Mouse (Mus musculus) megakaryocyte, embryonic 14.5 days (primary cell): ENCODE data around the gene Iqsec2.

Experiments
- FLI1 ChIP-seq: IDR thresholded peaks from 2 replicates; pipeline ENCODE4 v1.6.1; 2012; ENCODE audit warnings: low read length, inconsistent platforms, mixed read lengths
- GATA1 ChIP-seq: IDR thresholded peaks from 3 replicates; pipeline ENCODE4 v1.6.1; 2012; ENCODE audit warnings: mixed read lengths, low read length, inconsistent platforms, borderline replicate concordance

DNA sequence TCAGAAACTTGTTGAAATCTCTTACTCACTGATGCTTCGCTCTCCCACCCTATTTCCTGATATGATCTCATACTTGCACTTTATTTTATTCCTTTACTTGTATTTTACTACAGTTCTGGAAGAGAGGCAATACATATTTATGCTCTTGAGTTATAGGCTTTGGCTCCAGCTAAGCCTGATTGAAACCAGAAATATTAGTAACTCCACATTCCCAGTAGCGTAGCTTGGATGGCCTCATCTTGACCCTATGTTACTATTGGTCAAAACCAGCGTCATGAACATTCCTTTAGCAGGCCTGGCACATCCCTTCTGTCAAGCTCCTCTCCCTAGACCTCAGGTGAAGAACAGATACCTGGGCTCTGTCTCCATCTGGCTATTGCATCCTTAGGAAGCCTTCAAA, 14.2 kb downstream of the Iqsec2 start:
- TF ChIP-seq GATA1 (no peak), FLI1 (no peak)
